Mouse (Mus musculus) heart, adult 2 months (tissue): ENCODE measurements around the gene Col4a2. TPM values are rescaled to one million over a fixed set of nuclear protein-coding genes. Genes with fewer than 3 reads are reported as not detected.

Experiments
- DNase-seq, 2 experiments: peaks; one replicate each; pipeline ENCODE4 v3.0.0; 2021
- H3K27ac ChIP-seq: fragments of 200-600 bp; 2 replicates; pipeline ENCODE4 v1.8.1; 2022
- H3K27me3 ChIP-seq: fragments of 200-500 bp; 2 replicates; pipeline ENCODE4 v1.6.1; 2012; ENCODE audit warnings: mild to moderate bottlenecking, low read length, inconsistent platforms, mixed read lengths; ENCODE audit not compliant: control insufficient read depth, insufficient read depth
- H3K36me3 ChIP-seq: fragments of 200-500 bp; 2 replicates; pipeline ENCODE4 v1.6.1; 2012; ENCODE audit warnings: low read length, inconsistent platforms; ENCODE audit not compliant: control insufficient read depth, insufficient read depth
- H3K4me1 ChIP-seq: fragments of 200-500 bp; 2 replicates; pipeline ENCODE4 v1.6.1; 2011; ENCODE audit warnings: low read length; ENCODE audit not compliant: control insufficient read depth, insufficient read depth
- H3K4me3 ChIP-seq: fragments of 200-600 bp; 2 replicates; pipeline ENCODE4 v1.8.1; 2022
- H3K79me2 ChIP-seq: fragments of 200-500 bp; replicated peaks from 2 replicates; pipeline ENCODE4 v1.6.1; 2012; ENCODE audit warnings: mild to moderate bottlenecking, inconsistent platforms, low read length, moderate library complexity, mixed read lengths; ENCODE audit not compliant: control insufficient read depth, insufficient read depth
- H3K9ac ChIP-seq: fragments of 200-500 bp; 2 replicates; pipeline ENCODE4 v1.6.1; 2012; ENCODE audit warnings: low read depth, mild to moderate bottlenecking, control low read depth, inconsistent platforms, low read length, mixed read lengths
- CTCF ChIP-seq: fragments of 200-600 bp; IDR thresholded peaks from 2 replicates; pipeline ENCODE4 v1.8.1; 2022; ENCODE audit warnings: antibody characterized with exemption, mild to moderate bottlenecking, moderate library complexity
- EP300 ChIP-seq: fragments of 200-500 bp; IDR thresholded peaks from 2 replicates; pipeline ENCODE4 v1.6.1; 2011; ENCODE audit warnings: low read depth, low read length, control low read depth; ENCODE audit not compliant: insufficient read depth
- POLR2A ChIP-seq: fragments of 200-500 bp; IDR thresholded peaks from 2 replicates; pipeline ENCODE4 v1.6.1; 2011; ENCODE audit warnings: mild to moderate bottlenecking, low read depth, low read length, control low read depth; ENCODE audit not compliant: insufficient read depth
- WGBS: fragments of 180-500 bp; shearing (Covaris S2); methylation state at CpG from one replicate; pipeline ENCODE4 v1.1.7; 2018; 5-methylcytosine and 5-hydroxymethylcytosine counted together
- intact Hi-C: fragments of 180-260 bp; cut with DNase I; formaldehyde crosslinking; loops from one replicate; pipeline ENCODE4 v1.15.1; 2025
- polyA plus RNA-seq: library from polyadenylated mRNA; depleted of rRNA; stranded (reverse); fragments of >200 nt; gene quantifications from 2 replicates; pipeline ENCODE4 v1.2.3, GENCODE M21; 2012
- total RNA-seq, 2 experiments: library from RNA; stranded (reverse); gene quantifications; 2 replicates each; pipeline ENCODE4 v1.2.3; 2021

Gene Col4a2
- total and polyA plus RNA-seq, 3 experiments, result 104 to 172 (median 139) TPM

- H3K4me1 ChIP-seq, result peaks cover 28% of the 10 kb centered on the region
Measured at GRCm38 (mm10) chr8:11357921-11358436, 45.4 kb downstream of the Col4a2 start.

GRCm38 (mm10) chr8:11359846-11360245 lies 47.2 kb downstream of the Col4a2 start:
- peaks cover 32% of the 10 kb centered on the region for H3K36me3 ChIP-seq
- no peak for DNase-seq
- H3K27ac ChIP-seq, result no peak overlapping the region
- H3K4me1 ChIP-seq, result peaks cover 36% of the 10 kb centered on the region
- 79% methylated on average over 5 of the region's 5 CpGs for WGBS
- TF ChIP-seq POLR2A (no peak), CTCF (no peak), EP300 (no peak)
- no peak overlapping the region for H3K4me3 ChIP-seq
- intact Hi-C loops, result no loop called here
- peaks cover 1% of the 10 kb centered on the region; the same call in 1 of the 2 replicates for H3K79me2 ChIP-seq
- H3K27me3 ChIP-seq, result no peaks in the 10 kb centered on the region
- H3K9ac ChIP-seq, result no peak overlapping the region

More at GRCm38 (mm10) chr8:11357921-11358436, 45.4 kb downstream of the Col4a2 start:
- Histone ChIP-seq H3K79me2 (peaks cover 1% of the 10 kb centered on the region; the same call in 1 of the 2 replicates), H3K9ac (no peak overlapping the region), H3K27me3 (no peaks in the 10 kb centered on the region), H3K36me3 (peaks cover 19% of the 10 kb centered on the region), H3K27ac (peak overlapping the region; percentile 51), H3K4me3 (no peak overlapping the region)
- DNase-seq, result no peak
- intact Hi-C loops, result no loop called here
- WGBS, result 38% methylated on average over 7 of the region's 7 CpGs
- no peak for TF ChIP-seq CTCF
- no peak for TF ChIP-seq EP300
- TF ChIP-seq POLR2A, result no peak

DNA sequence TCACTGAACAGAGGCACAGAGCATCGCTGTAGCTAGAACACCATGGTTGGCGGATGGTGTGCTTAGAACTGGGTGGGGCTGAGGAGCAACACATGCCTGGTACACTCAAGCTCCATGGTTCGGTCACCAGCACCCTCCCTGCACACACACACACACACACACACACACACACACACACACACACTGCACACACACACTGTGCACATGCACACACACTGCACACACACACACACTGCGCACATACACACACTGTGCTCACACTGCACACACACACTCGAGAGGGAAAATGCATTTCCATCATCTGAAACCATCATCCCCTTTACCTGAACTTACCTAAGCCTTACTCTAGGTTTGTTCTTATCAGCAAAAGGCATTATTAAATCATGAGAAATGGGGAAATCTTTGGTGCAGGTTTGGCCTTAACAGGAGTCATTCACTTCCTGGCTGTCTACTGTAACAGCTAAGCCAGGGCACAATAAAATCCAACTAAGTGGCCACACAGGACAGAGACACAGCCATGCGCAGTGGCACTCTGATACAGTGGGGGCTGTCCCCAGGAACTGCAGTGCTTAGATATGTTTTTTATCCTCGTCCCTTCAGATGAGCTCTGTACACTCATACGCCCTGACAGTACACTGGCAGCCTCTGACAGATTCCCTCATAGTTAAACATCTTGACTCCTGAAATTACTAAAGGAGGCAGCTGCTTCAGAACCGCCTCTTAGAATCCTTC lies 49.1 kb downstream of the Col4a2 start:
- Histone ChIP-seq H3K27me3 (no peaks in the 10 kb centered on the region), H3K27ac (peak overlapping the region; percentile 66), H3K4me3 (no peak overlapping the region), H3K9ac (no peak overlapping the region), H3K79me2 (0 out of 2 replicates have a peak, but pooled peaks cover 1% of the 10 kb centered on the region), H3K36me3 (peaks cover 38% of the 10 kb centered on the region), H3K4me1 (peaks cover 37% of the 10 kb centered on the region)
- no peak for DNase-seq
- WGBS, result 53% methylated on average over 9 of the region's 9 CpGs
- TF ChIP-seq CTCF (no peak), POLR2A (no peak), EP300 (no peak)
- intact Hi-C loops, result loop anchor here (2.0 kb wide), 1 partner anchor 15 kb away; no protein-coding TSS in a partner anchor

- WGBS, result 40% methylated on average over 17 of the region's 17 CpGs
- H3K9ac ChIP-seq, result no peak overlapping the region
- H3K79me2 ChIP-seq, result no peaks in the 10 kb centered on the region
- intact Hi-C loops, result loop anchor here (2.0 kb wide), 1 partner anchor 16 kb away; no protein-coding TSS in a partner anchor
- TF ChIP-seq CTCF, result no peak
- no peak for TF ChIP-seq POLR2A
- no peak for TF ChIP-seq EP300
- no peak for DNase-seq
- H3K27ac ChIP-seq, result peak overlapping the region; percentile 66
- H3K36me3 ChIP-seq, result peaks cover 40% of the 10 kb centered on the region
- no peak overlapping the region for H3K4me3 ChIP-seq
- peaks cover 35% of the 10 kb centered on the region for H3K4me1 ChIP-seq
- H3K27me3 ChIP-seq, result no peaks in the 10 kb centered on the region
Measured at GRCm38 (mm10) chr8:11362278-11363214, 49.9 kb downstream of the Col4a2 start.

DNA sequence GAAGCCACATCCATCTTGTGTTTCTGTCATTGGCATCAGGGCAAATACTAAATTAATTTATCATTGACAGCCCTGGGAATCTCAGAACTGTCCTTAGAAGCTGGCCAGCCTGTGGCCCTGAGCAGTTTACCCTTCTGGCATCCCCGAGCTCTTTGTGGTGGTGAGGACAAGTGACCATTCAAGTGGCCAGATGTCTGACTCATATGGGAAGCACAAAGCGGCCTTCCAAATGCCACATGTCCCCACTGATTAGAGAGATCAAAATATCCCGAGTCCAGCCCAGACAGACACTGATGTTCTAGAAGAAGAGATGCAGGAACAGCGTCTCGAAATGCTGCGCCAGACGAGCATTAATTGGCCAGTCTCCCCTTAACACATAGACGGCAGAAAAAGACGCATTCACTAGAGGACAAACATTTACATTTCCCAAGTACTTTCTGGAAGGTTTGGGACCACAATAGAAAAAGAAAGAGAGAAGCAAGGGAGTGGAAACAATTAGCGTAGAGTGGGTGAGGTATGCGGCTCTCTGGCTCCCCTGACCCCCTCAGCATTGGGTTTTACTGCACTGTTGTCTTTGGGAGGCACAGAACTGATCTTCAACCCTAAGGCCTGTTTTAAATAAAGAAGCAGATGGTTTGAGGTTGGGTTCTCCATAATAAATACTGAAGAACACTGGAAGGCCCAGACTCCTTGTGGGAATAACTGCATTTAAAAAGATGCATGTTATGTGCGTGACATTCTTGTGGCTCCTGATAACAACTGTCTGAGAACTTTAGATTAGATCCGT lies 50.9 kb downstream of the Col4a2 start:
- H3K9ac ChIP-seq, result no peak overlapping the region
- peak in 1 of 2 experiments; percentile 49 for DNase-seq
- H3K27ac ChIP-seq, result peak overlapping the region; percentile 66
- no peaks in the 10 kb centered on the region for H3K27me3 ChIP-seq
- H3K36me3 ChIP-seq, result peaks cover 43% of the 10 kb centered on the region
- peaks cover 40% of the 10 kb centered on the region for H3K4me1 ChIP-seq
- 50% methylated on average over 13 of the region's 13 CpGs for WGBS
- TF ChIP-seq CTCF (no peak), POLR2A (no peak), EP300 (0 out of 2 replicates have a peak, but pooled peaks have one; percentile 44)
- no peaks in the 10 kb centered on the region for H3K79me2 ChIP-seq
- no peak overlapping the region for H3K4me3 ChIP-seq
- intact Hi-C loops, result loop anchor here (2.0 kb wide), 1 partner anchor 17 kb away; no protein-coding TSS in a partner anchor
